Mouse (Mus musculus): Measurements from ENCODE around the gene Cyth2. TPM values are rescaled to one million over a fixed set of nuclear protein-coding genes. Genes with fewer than 3 reads are reported as not detected.

Cyth2 gene
- polyA plus RNA-seq, 1 experiment from 2014 or later = 243 TPM

DNA sequence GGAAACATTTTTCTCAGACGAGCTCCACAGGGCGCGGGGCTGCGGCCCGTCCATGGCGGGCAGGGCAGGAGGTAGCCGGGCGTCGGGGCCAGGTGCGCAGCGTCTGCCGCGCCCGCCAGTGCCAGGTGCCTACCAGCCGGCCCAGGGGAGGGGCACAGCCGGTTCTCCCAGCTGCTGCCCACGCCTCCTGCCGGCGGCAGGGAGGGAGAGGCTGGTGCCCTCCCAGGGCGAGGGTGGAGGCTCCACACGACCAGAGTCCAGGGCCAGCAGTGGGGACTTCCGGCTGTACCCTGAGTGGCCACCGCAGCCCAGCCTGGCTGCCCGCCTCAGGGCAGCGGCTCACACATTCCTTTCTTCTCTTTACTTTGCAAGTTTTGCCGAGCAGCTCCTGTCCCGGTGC lies 55.0 kb downstream of the Cyth2 start:
- Histone ChIP-seq H3K9ac (ENCODE audit: low read depth, low read length) (no peak overlapping the region), H3K4me2 (ENCODE audit: low read length) (peak overlapping the region; percentile 20), H3K27me3 (replicated peaks; ENCODE audit: control insufficient read depth, insufficient read depth, low read length) (peaks cover 16% of the 10 kb centered on the region), H3K4me3 (ENCODE audit: low read length) (no peak overlapping the region), H3K9me3 (ENCODE audit: control insufficient read depth, low read length) (no peaks in the 10 kb centered on the region), H3K4me1 (ENCODE audit: control insufficient read depth, insufficient read depth, low read depth, low read length) (peaks cover 5% of the 10 kb centered on the region; the same call in 1 of the 2 replicates), H3K36me3 (ENCODE audit: control insufficient read depth, insufficient read depth, low read length) (no peaks in the 10 kb centered on the region), H3K27ac (ENCODE audit: low read depth, low read length) (no peak overlapping the region)
- ATAC-seq = no peak
- WGBS = 8% methylated on average over 21 of the region's 27 CpGs

Other genes with a start within 250 kb of the Cyth2 start
- 22.7 and 27.0 TPM in 2 replicates for gene Bcat2, start 244.4 kb downstream of the Cyth2 start, polyA plus RNA-seq (2015; fragmentation: Nextera tagmentation; extraction: Ambion mirVana)
- gene Fgf21, start 199.1 kb downstream of the Cyth2 start, polyA plus RNA-seq (2015; fragmentation: Nextera tagmentation; extraction: Ambion mirVana) = not detected in 2 replicates
- not detected in 2 replicates for gene Fut1, start 197.3 kb downstream of the Cyth2 start, polyA plus RNA-seq (2015; fragmentation: Nextera tagmentation; extraction: Ambion mirVana)
- not detected in 2 replicates for gene Izumo1, start 192.8 kb downstream of the Cyth2 start, polyA plus RNA-seq (2015; fragmentation: Nextera tagmentation; extraction: Ambion mirVana)
- gene Rasip1, start 187.1 kb downstream of the Cyth2 start, polyA plus RNA-seq (2015; fragmentation: Nextera tagmentation; extraction: Ambion mirVana) = 16.7 and 17.5 TPM in 2 replicates
- 2.9 and 5.2 TPM in 2 replicates for gene Mamstr, start 174.6 kb downstream of the Cyth2 start, polyA plus RNA-seq (2015; fragmentation: Nextera tagmentation; extraction: Ambion mirVana)
- gene Fut2, start 148.2 kb downstream of the Cyth2 start, polyA plus RNA-seq (2015; fragmentation: Nextera tagmentation; extraction: Ambion mirVana) = 0.09 and 0.19 TPM in 2 replicates
- 0.84 and 0.94 TPM in 2 replicates for gene Ntn5, start 130.6 kb downstream of the Cyth2 start, polyA plus RNA-seq (2015; fragmentation: Nextera tagmentation; extraction: Ambion mirVana)
- gene Sec1, start 120.2 kb downstream of the Cyth2 start, polyA plus RNA-seq (2015; fragmentation: Nextera tagmentation; extraction: Ambion mirVana) = 0.43 and 0.45 TPM in 2 replicates
- 63.8 and 68.2 TPM in 2 replicates for gene Car11, start 114.7 kb downstream of the Cyth2 start, polyA plus RNA-seq (2015; fragmentation: Nextera tagmentation; extraction: Ambion mirVana)
- 3.2 and 3.3 TPM in 2 replicates for gene Dbp, start 109.5 kb downstream of the Cyth2 start, polyA plus RNA-seq (2015; fragmentation: Nextera tagmentation; extraction: Ambion mirVana)
- gene Rpl18, start 99.1 kb downstream of the Cyth2 start, polyA plus RNA-seq (2015; fragmentation: Nextera tagmentation; extraction: Ambion mirVana) = 508 and 537 TPM in 2 replicates
- gene Sphk2, start 96.6 kb downstream of the Cyth2 start, polyA plus RNA-seq (2015; fragmentation: Nextera tagmentation; extraction: Ambion mirVana) = 23.9 and 28.3 TPM in 2 replicates
- 0.37 and 0.44 TPM in 2 replicates for gene Fam83e, start 93.4 kb downstream of the Cyth2 start, polyA plus RNA-seq (2015; fragmentation: Nextera tagmentation; extraction: Ambion mirVana)
- gene Spaca4, start 88.8 kb downstream of the Cyth2 start, polyA plus RNA-seq (2015; fragmentation: Nextera tagmentation; extraction: Ambion mirVana) = not detected in 2 replicates
- 17.2 and 21.3 TPM in 2 replicates for gene Lmtk3, start 30.8 kb downstream of the Cyth2 start, polyA plus RNA-seq (2015; fragmentation: Nextera tagmentation; extraction: Ambion mirVana)
- gene Sult2b1, start 29.9 kb downstream of the Cyth2 start, polyA plus RNA-seq (2015; fragmentation: Nextera tagmentation; extraction: Ambion mirVana) = 5.1 and 6.6 TPM in 2 replicates
- gene Kcnj14, start 10.2 kb upstream of the Cyth2 start, polyA plus RNA-seq (2015; fragmentation: Nextera tagmentation; extraction: Ambion mirVana) = 1.2 TPM in 2 replicates
- 44.0 and 46.7 TPM in 2 replicates for gene Grwd1, start 16.4 kb upstream of the Cyth2 start, polyA plus RNA-seq (2015; fragmentation: Nextera tagmentation; extraction: Ambion mirVana)
- gene Kdelr1, start 58.2 kb upstream of the Cyth2 start, polyA plus RNA-seq (2015; fragmentation: Nextera tagmentation; extraction: Ambion mirVana) = 54.5 and 55.7 TPM in 2 replicates
- gene Grin2d, start 63.8 kb upstream of the Cyth2 start, polyA plus RNA-seq (2015; fragmentation: Nextera tagmentation; extraction: Ambion mirVana) = 3.3 and 3.4 TPM in 2 replicates
- gene Syngr4, start 82.1 kb upstream of the Cyth2 start, polyA plus RNA-seq (2015; fragmentation: Nextera tagmentation; extraction: Ambion mirVana) = 0.22 TPM in 1 of 2 replicates, not detected in the other
- gene Tmem143, start 82.4 kb upstream of the Cyth2 start, polyA plus RNA-seq (2015; fragmentation: Nextera tagmentation; extraction: Ambion mirVana) = 6.5 and 8.2 TPM in 2 replicates
- 33.2 and 39.9 TPM in 2 replicates for gene Emp3, start 106.8 kb upstream of the Cyth2 start, polyA plus RNA-seq (2015; fragmentation: Nextera tagmentation; extraction: Ambion mirVana)
- gene Ccdc114, start 109.5 kb upstream of the Cyth2 start, polyA plus RNA-seq (2015; fragmentation: Nextera tagmentation; extraction: Ambion mirVana) = 6.6 and 8.7 TPM in 2 replicates
- gene Abcc6, start 215.7 kb upstream of the Cyth2 start, polyA plus RNA-seq (2015; fragmentation: Nextera tagmentation; extraction: Ambion mirVana) = 0.53 and 1.0 TPM in 2 replicates
- 47.3 TPM in 2 replicates for gene Nomo1, start 219.1 kb upstream of the Cyth2 start, polyA plus RNA-seq (2015; fragmentation: Nextera tagmentation; extraction: Ambion mirVana)

All from hindbrain, embryonic 16.5 days (tissue).